ENCODE assay signal across 8 mouse cellular contexts in the genomic region with DNA sequence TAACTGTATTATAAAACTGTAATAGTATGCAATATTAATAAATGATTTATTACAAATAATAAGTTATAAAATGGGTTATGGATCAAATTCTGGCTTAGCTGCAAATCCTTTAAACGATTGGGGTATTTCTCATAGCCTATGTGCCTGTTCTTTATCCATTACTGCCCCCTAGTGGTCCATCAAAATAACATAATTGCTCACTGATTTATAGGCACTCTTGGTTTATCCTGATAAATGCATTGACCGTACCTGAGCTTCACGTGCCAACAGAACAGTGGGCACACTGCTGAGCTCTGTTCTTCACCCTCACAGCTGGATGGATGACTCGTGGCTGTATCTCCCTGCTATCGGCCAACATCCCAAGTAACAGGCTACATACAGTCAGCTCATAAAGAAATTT. TPM values are rescaled to one million over a fixed set of nuclear protein-coding genes. Genes with fewer than 3 reads are reported as not detected.
DNase-seq lines count a peak whose midpoint lies in the region; ATAC-seq lines count a peak whose summit lies in the region.

No protein-coding gene starts in this region.

- DNase-seq in heart, postnatal 10 days = peak; percentile 36 to 66
- no peak for DNase-seq in heart, postnatal 36 days
- DNase-seq in A20 (ENCODE audit: low read depth, low spot score) = peak; percentile 68
- DNase-seq in NIH3T3 (ENCODE audit: low read depth) = peak; percentile 85
- peak; percentile 67 for DNase-seq in naive thymus-derived CD4-positive, alpha-beta T cell, adult 2 months (ENCODE audit: low read depth)
- no peak for DNase-seq in testis, postnatal 10 days (ENCODE audit: low spot score)
- no peak for DNase-seq in urinary bladder, postnatal 10 days (ENCODE audit: low spot score)

- intact Hi-C loops in heart, postnatal 10 days (cut with DNase I) = loop anchor here (1.0 kb wide), 2 partner anchors 35 to 99 kb away; no protein-coding TSS in a partner anchor
- intact Hi-C loops in heart, postnatal 36 days (cut with DNase I) = loop anchor here (1.0 to 2.0 kb wide), 2 partner anchors 35 to 100 kb away; no protein-coding TSS in a partner anchor

- peak; percentile 75 for ATAC-seq in granulocyte monocyte progenitor cell, adult 5-6 weeks (replicated peaks; ENCODE audit: poor library complexity, severe bottlenecking)

RNA-seq across cellular contexts. Expression of gene Pabpc4, which starts 7.5 kb away (rescaled TPM):
- 100 to 1,000 TPM; 259 to 282 TPM for total RNA-seq in heart, postnatal 10 days (2021)
- 100 to 1,000 TPM; 325 to 393 TPM for total RNA-seq in heart, postnatal 36 days (2021)
- 93.4 and 113 TPM in 2 replicates for total RNA-seq in granulocyte monocyte progenitor cell, adult 5-6 weeks (2014; fragmentation: Nextera tagmentation)
- 110 and 112 TPM in 2 replicates for total RNA-seq in granulocyte monocyte progenitor cell, adult 5-6 weeks (2017)

RNA-seq across cellular contexts. Expression of gene Heyl, which starts 21.3 kb away (rescaled TPM):
- 10 to 100 TPM; 31.6 to 34.3 TPM for total RNA-seq in heart, postnatal 10 days (2021)
- 10 to 100 TPM; 19.5 to 20.7 TPM for total RNA-seq in heart, postnatal 36 days (2021)
- not detected in 2 replicates for total RNA-seq in granulocyte monocyte progenitor cell, adult 5-6 weeks (2014; fragmentation: Nextera tagmentation)
- total RNA-seq in granulocyte monocyte progenitor cell, adult 5-6 weeks (2017) = not detected in 2 replicates

RNA-seq across cellular contexts. Expression of gene Nt5c1a, which starts 53.3 kb away (rescaled TPM):
- 10 to 100 TPM; 33.4 to 35.0 TPM for total RNA-seq in heart, postnatal 10 days (2021)
- total RNA-seq in heart, postnatal 36 days (2021) = 10 to 100 TPM; 45.5 to 58.6 TPM
- not detected in 2 replicates for total RNA-seq in granulocyte monocyte progenitor cell, adult 5-6 weeks (2014; fragmentation: Nextera tagmentation)
- total RNA-seq in granulocyte monocyte progenitor cell, adult 5-6 weeks (2017) = not detected in 2 replicates

Comparison
In these comparisons a context has a peak if more than half of its experiments do, and no peak if none do; other contexts are left out.
1. DNase-seq: peak in heart, postnatal 10 days (2 of 2), A20 (single experiment), NIH3T3 (single experiment) and naive thymus-derived CD4-positive, alpha-beta T cell, adult 2 months (single experiment); none in heart, postnatal 36 days (0 of 2), testis, postnatal 10 days (single experiment) and urinary bladder, postnatal 10 days (single experiment).
2. RNA of gene Heyl, which starts 21.3 kb away (total RNA-seq): 31.6 to 34.3 TPM in heart, postnatal 10 days and 19.5 to 20.7 TPM in heart, postnatal 36 days; not detected in granulocyte monocyte progenitor cell, adult 5-6 weeks; every median in the first group is over 10 times any median in the second.
3. RNA of gene Nt5c1a, which starts 53.3 kb away (total RNA-seq): 45.5 to 58.6 TPM in heart, postnatal 36 days and 33.4 to 35.0 TPM in heart, postnatal 10 days; not detected in granulocyte monocyte progenitor cell, adult 5-6 weeks; every median in the first group is over 10 times any median in the second.